In genomic region chr1:156184158-156184571, GRCm38 (mm10) we compare ENCODE assay signal across 8 mouse cellular contexts. TPM values are rescaled to one million over a fixed set of nuclear protein-coding genes. Genes with fewer than 3 reads are reported as not detected.
DNase-seq lines count a peak whose midpoint lies in the region; ATAC-seq lines count a peak whose summit lies in the region.

No protein-coding gene starts in this region.

- no peaks in the 10 kb centered on the region for H3K27me3 ChIP-seq in heart, embryonic 14.5 days (ENCODE audit: control insufficient read depth, insufficient read depth, low read length)
- H3K27me3 ChIP-seq in midbrain, embryonic 12.5 days: no peaks in the 10 kb centered on the region

- no peaks in the 10 kb centered on the region for H3K36me3 ChIP-seq in heart, embryonic 14.5 days (ENCODE audit: control insufficient read depth, insufficient read depth, low read length)
- no peaks in the 10 kb centered on the region for H3K36me3 ChIP-seq in midbrain, embryonic 12.5 days

- 13% methylated on average over 11 of the region's 11 CpGs for whole genome bisulfite sequencing in heart, embryonic 14.5 days
- WGBS in midbrain, embryonic 12.5 days: 16% methylated on average over 11 of the region's 11 CpGs

- H3K4me2 ChIP-seq in heart, embryonic 14.5 days (ENCODE audit: low read length): peak overlapping the region; percentile 28
- H3K4me2 ChIP-seq in midbrain, embryonic 12.5 days (replicated peaks): peak overlapping the region; percentile 27

- H3K9me3 ChIP-seq in heart, embryonic 14.5 days (ENCODE audit: control insufficient read depth, low read length): peaks cover 3% of the 10 kb centered on the region; the same call in 1 of the 2 replicates
- 0 out of 2 replicates have a peak, but pooled peaks cover 5% of the 10 kb centered on the region for H3K9me3 ChIP-seq in midbrain, embryonic 12.5 days

- ATAC-seq in heart, embryonic 14.5 days (ENCODE audit: insufficient number of reproducible peaks, insufficient read depth, low FRiP score, low read depth): no peak
- peak; percentile 57 for ATAC-seq in midbrain, embryonic 12.5 days (ENCODE audit: low FRiP score, low read depth)

- H3K27ac ChIP-seq in heart, embryonic 14.5 days (replicated peaks in 1 of 2; ENCODE audit: control insufficient read depth in 1 of 2, insufficient read depth in 1 of 2, low read depth in 2 of 2, low read length in 2 of 2): peak overlapping the region; percentile 60 to 74
- H3K27ac ChIP-seq in midbrain, embryonic 12.5 days (replicated peaks): peak overlapping the region; percentile 81

- H3K4me1 ChIP-seq in heart, embryonic 14.5 days (ENCODE audit: control insufficient read depth in 2 of 2, insufficient read depth in 2 of 2, low read length in 2 of 2): peaks cover 26 to 48% of the 10 kb centered on the region in 2 experiments
- peaks cover 55% of the 10 kb centered on the region for H3K4me1 ChIP-seq in midbrain, embryonic 12.5 days

- no peak overlapping the region for H3K4me3 ChIP-seq in heart, embryonic 14.5 days (ENCODE audit: control insufficient read depth in 1 of 2, insufficient read depth in 1 of 2, low read depth in 1 of 2, low read length in 2 of 2)
- H3K4me3 ChIP-seq in midbrain, embryonic 12.5 days: no peak overlapping the region

- intact Hi-C loops in heart, postnatal 25 days (cut with DNase I): no loop called here
- intact Hi-C loops in left cerebral cortex, postnatal 14 days (cut with DNase I): no loop called here

- peak overlapping the region; percentile 40; the same call in 1 of the 2 replicates for H3K9ac ChIP-seq in heart, embryonic 14.5 days (ENCODE audit: low read length)
- H3K9ac ChIP-seq in midbrain, embryonic 12.5 days (replicated peaks): no peak overlapping the region

- DNase-seq in heart, postnatal 25 days (ENCODE audit: low spot score): no peak
- peak; percentile 45 for DNase-seq in embryo, embryonic 11.5 days (ENCODE audit: low read depth, low spot score)
- DNase-seq in kidney, adult 9 months: peak; percentile 86
- no peak for DNase-seq in left cerebral cortex, postnatal 14 days (ENCODE audit: low spot score in 2 of 2)
- DNase-seq in left cerebral cortex, adult 11 months (ENCODE audit: low spot score): no peak
- DNase-seq in cerebellum, adult 9-11 months: no peak

RNA-seq across cellular contexts. Expression of gene Fam163a, which starts 20.7 kb away (rescaled TPM):
- 2.4 and 2.6 TPM in 2 replicates for polyA plus RNA-seq in heart, embryonic 14.5 days (2014; fragmentation: Nextera tagmentation; extraction: Ambion mirVana)
- total RNA-seq in heart, postnatal 25 days (2021): under 1 TPM in 1 of 2 experiments, not detected in 1; 0.06 TPM
- 14.5 and 14.9 TPM in 2 replicates for polyA plus RNA-seq in midbrain, embryonic 12.5 days (2016; fragmentation: Nextera tagmentation; extraction: Ambion mirVana)
- total RNA-seq in left cerebral cortex, postnatal 14 days (2021): 10 to 100 TPM in 1 of 2 experiments, 1 to 10 TPM in 1; 8.3 to 11.9 TPM

Comparison
In these comparisons a context has a peak if more than half of its experiments do, and no peak if none do; other contexts are left out.
1. DNase-seq: peak in embryo, embryonic 11.5 days (single experiment) and kidney, adult 9 months (single experiment); none in heart, postnatal 25 days (single experiment), left cerebral cortex, postnatal 14 days (0 of 2), left cerebral cortex, adult 11 months (single experiment) and cerebellum, adult 9-11 months (single experiment).
2. RNA of gene Fam163a, which starts 20.7 kb away (total RNA-seq): 8.3 to 11.9 TPM in left cerebral cortex, postnatal 14 days; 0.06 TPM in heart, postnatal 25 days; every median in the first group is over 4 times any median in the second.